Mouse (Mus musculus): ENCODE data around the gene Olfr1132.
"Not testable (repeated sequence)": the region's sequence is repeated elsewhere in the genome, so short reads cannot be mapped to it uniquely, and the experiment has no call there.

Olfr1132 gene

DNA sequence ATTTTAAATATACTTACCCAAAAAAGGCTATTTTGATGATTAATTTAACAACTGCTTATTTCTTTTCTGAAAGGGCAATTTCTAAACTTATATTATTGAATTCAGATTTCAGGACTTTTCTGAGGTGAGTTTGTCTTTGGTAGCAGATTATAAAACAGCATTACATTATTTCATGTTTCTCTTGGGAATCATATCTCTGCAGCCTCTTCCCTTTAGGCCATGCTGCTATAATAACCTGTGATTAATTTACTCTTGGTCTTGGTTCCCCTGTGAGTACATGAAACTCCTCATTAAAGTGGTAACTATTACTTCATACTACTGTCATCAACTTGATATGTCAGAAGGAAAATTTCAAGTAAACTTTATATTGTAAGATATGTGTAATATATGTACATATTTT is at the start of gene Olfr1132:
Olfr1132 (minus strand) TSS at position 101 of the 400 bp plus-strand sequence.
- DNase-seq: no peak

DNA sequence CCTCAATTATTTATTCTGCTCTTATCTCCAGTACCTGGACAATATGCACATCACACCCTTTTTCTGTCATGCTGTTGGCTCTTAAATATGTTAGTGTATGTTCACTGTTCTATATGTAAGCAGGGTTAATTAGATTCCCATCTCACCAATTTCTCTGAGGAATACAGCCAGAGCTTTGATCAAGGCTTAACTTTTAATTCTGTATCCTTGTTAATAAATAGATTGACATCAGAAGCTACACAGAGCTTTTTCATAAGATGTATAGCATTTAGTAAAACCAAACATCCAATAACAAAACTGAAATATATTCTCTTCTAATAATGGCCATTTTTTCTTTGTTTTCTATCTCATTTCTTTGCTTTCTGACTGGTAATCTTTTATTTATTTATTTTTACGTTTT is 36.2 kb upstream of the Olfr1132 start, which contains the start of gene Olfr1135:
Olfr1135 (minus strand) TSS at position 101 of the 400 bp plus-strand sequence.
- no peak for DNase-seq

GRCm38 (mm10) chr2:87658360-87658759 is 21.0 kb upstream of the Olfr1132 start, which contains the start of gene Olfr1134:
Gene Olfr1134 (minus strand): TSS chr2:87658460.
- DNase-seq: no peak

DNA sequence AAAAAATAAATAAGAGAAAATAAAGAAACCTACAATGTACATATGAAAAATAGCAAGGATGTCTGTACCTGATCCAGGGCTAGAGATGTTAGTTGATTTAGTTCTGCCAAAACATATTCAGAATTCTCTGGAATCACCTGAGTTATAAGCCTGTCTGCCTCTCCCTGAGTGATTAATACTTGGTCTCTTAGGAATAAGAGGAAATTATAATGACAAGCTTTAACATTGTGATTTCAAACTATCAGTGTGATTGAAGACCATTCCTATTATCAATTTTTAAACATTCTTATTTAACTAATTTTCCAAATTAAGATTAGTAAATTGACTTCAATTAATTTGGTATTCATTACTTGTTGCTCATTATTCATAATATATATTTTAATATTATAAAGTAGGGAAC is 9.9 kb upstream of the Olfr1132 start, which contains the start of gene Olfr1133:
Olfr1133 (minus strand) TSS at position 101 of the 400 bp plus-strand sequence.
- no peak for DNase-seq

DNA sequence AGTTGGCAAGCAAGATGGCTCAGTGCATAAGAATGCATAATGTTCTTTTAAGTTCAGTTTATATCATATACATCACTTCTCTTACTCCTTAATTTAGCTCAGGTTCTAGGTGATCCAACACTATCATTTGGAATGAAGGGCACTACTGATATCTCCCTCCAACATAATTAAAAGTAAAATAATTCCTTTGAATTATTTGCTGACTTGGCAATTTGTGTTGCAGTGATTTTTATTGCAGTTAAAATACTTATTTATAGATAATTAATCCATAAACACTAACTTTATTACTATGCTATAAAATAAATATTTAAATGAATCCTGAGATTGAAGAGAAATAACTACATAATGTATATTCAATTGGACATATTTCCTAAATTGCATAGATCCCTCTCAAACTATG is 5.1 kb upstream of the Olfr1132 start:
- no peak for DNase-seq

DNA sequence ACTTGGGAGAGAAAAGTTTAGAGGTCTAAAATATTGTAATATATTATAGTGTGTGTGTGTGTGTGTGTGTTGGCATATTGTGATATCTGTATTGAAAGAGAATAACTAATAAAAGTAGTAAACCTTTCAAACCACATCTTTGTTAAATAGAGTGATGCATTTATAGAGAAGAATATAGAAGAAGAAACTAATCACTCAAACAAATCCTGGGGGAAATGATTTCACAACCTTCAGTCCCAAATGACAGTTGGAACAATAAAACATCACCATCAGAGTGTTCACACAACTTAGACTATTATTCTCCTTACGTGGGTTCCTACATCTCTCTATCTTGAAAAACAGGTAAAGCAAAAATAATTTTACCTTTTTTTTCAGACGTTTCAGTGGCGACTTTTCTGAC is 10.5 kb downstream of the Olfr1132 start, which contains the start of gene Olfr1131:
Olfr1131 (plus strand) TSS at position 301 of the 400 bp plus-strand sequence.
- DNase-seq: no peak

DNA sequence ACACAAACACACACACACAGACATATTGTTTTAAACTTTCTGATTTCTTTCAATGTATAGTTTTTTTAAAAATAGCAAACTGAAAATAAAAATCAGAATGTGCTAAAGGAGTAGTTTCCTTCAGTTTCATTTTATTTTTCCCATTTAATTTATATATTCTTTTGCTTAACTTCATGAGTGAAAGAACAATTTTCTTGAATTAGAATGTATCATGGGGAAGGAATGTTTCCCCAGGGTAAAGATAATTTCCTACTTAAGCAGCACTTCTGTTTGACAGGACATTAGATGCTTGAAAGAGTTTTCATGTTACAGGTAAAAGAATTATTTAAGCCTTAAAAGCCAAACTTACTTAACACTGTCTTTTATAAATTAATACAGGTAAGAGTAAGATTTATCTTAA is 31.4 kb downstream of the Olfr1132 start, which contains the start of gene Olfr1130:
Olfr1130 (plus strand) TSS at position 301 of the 400 bp plus-strand sequence.
- DNase-seq: not testable (repeated sequence)

Measured in kidney, adult 11 months (tissue).